Mouse (Mus musculus): ENCODE results near the gene Zfp382. TPM values are rescaled to one million over a fixed set of nuclear protein-coding genes. Genes with fewer than 3 reads are reported as not detected.
"Not testable (repeated sequence)": the region's sequence is repeated elsewhere in the genome, so short reads cannot be mapped to it uniquely, and the experiment has no call there.

Gene Zfp382
- 5.1 and 6.8 TPM in 2 replicates for total RNA-seq (2017)

DNA sequence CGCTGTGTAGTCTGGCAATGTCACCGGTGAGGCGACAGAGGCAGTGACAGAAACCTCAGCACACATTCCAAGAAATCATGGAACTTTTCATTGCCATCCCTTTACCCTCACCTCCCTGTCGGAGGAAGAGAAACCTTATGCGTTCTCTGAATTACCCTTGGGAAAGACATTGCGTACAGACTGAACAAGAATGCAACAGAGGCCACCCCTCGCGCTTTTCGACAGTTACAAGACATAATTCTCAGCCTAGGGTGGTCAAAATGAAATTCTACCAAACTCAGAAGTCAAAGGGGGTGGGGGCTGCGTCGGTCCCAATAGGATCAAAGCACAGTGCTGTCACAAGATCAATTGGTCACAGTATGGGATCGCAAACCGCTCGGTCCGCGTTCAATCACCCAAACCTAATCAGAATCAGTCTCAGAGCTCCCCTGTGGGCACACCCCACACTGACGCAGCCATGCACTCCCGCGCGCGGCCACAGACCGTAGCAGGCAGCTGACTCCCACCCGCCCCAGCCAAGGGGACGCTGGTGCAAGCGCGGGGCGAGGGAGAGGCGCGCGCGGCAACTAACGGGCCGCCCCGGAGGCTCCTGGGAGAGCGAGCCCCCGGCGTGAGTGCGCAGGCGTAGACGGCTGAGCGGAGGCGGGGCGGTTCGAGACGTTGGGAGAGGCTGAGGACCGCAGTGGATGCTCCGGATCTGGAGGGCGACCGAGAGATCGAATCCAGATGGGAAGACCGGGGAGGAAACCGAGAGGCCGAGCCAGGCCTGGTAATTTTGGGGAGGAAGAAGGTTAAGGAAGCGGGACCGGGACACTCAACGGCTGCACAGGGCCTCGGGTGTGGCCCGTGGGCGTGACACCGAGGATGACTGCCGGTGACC is at the start of gene Zfp382:
Gene Zfp382, plus strand, starts transcription at position 635 of the 880 bp plus-strand sequence.
- peak; percentile 95 for ATAC-seq (replicated peaks; ENCODE audit: low read depth, poor library complexity, severe bottlenecking)

DNA sequence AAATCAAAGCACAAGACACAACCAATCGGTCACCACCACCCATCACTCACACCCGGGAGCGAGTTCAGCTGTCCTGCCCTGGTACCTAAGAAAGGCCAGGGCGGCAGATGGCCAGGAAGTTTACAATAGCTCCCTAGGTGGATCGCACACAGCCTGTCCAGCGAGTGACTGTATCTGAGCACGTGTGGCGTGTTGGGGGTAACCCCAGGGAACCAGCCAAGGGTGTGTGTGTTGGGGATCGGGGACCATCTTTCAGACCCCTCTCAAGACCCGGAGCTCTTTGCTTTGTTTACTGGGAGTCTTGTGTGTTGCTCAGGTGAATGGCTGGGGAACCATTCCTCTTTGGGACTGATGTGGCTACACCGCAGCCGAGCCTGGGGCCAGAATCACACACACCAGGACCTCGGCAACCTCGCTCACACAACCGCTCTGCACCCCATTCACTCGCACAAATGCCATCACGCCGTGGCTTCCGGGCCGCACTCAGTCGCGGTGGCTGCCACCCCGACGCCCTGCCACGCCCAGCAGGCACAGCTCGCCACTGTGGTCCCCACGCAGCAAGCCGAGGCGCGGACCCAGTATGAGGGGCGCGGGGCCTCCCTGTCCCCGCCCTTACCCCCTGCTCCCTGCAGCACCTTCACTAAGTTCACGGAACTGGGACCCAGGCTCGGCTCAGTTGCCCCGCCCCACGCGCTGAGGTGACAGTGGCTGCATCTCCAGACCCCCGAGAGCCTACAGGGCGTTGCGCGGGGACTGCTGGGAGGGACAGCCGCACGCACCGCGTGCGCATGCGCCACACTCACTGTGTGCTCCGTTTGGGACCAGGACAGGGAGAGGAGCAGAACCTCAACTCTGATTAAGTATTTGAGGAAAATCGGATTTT is 49.4 kb upstream of the Zfp382 start, which contains the start of gene Zfp82:
Gene Zfp82, minus strand, starts transcription at position 755 of the 883 bp plus-strand sequence.
- ATAC-seq (replicated peaks; ENCODE audit: low read depth, poor library complexity, severe bottlenecking): peak; percentile 96

DNA sequence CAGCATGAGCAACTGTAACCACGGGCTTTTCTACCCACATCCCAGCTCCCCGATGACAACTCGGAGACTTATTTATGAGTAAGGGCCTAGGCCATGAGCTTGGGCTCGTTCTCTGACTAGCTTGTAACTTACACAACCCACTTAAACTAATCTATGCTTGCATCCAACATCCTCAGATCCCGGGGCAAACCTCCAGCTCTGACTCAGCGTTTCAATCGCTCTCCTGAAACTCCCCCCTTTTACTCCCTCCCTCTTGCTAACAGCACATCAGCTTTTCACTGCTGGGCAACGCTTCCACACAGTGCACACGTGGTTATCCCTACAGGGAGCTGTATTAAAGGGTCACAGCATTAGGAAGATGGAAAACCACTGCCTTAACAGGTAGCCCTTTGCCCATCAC is 35.2 kb upstream of the Zfp382 start:
- no peak for ATAC-seq (replicated peaks; ENCODE audit: low read depth, poor library complexity, severe bottlenecking)

DNA sequence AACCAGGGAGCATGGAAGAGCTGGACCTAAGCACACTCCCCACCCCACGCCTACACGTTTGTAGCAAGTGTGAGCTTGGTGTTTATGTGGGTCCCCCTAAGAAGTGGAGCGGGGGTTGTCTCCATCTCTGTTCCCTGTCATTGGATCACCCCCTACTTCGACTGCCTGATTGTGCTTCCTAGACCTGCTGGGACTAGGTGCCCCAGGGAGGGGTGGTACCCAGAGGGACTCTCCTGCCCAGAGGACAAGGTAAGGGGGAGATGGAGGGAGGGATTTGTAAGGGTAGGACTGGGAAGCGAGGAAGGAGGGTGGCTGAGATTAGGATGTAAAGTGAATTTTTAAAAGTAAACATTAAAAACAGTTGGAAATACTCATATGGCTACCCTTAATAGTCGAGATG is 32.3 kb upstream of the Zfp382 start:
- ATAC-seq (replicated peaks; ENCODE audit: low read depth, poor library complexity, severe bottlenecking): no peak

DNA sequence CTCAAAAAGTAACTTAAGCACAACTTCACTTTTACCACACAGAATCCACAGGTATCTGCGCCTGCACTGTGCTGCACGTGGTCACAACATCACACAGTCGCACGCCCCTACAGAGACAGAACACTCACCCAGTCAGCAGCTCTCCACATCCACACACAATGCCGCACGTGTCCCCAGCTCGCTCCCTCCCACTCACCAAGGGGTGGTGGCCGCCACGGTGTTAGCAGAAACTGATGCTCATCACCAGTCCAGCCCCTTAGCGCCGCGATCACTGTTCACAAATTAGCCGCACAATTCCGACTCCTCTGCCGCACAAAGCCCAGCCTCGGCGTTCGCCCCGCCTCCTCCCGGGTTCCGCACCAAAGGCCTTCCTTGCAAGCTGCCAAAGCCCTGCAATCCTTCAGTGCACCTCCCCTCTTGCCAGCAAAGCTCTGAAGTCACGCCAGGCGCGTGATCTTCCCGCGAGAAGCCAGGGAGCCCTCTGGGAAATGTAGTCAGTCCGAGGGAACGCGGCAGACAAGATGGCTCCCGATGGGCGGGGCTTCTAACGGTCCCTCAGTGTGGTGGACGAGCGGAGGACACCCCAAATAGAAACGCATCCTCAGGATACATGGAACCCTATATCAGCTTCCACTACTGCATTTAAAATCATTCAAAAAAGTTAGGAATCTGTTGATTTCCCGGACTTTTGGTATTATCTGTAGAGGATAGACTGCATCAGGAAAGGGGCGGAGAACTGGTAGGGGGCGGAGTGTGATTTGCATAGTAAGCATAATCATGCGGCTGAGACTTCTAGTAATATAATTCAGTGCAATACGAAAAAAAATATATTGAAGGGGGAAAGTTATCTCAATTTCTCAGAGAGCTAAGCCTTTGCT is 31.4 kb upstream of the Zfp382 start, which contains the start of the genes Gm26920 and Zfp566:
Gene Gm26920, minus strand, starts transcription at position 319 of the 878 bp plus-strand sequence.
Gene Zfp566, minus strand, starts transcription at position 436 of the 878 bp plus-strand sequence.
- ATAC-seq (replicated peaks; ENCODE audit: low read depth, poor library complexity, severe bottlenecking): peak; percentile 84

DNA sequence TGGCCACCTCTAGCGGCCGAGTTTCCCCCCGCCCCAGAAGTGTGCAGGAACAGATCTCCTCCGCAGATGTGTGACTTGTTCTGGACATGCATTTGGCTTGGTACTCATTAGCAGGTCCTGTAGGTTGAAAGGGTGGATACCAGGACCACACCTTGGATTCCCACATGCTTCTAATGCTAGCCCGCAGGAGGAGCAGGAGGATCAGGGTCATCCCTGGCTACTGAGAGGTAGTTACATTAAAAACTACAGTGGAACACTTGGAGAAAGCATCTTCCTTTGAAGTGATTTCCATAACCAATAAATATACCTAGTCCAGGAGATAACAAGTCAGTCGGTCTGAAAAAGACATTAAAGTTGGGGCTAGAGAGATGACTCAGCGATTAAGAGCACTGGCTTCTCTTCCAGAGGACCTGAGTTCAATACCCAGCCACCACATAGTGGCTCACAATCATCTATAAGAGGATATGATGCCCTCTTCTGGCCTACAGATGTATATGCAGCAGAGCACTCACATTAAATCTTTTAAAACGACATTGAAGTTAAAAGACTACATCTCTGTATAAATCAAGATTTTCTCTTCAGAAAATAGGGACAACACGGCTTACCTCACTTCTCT is 30.7 kb upstream of the Zfp382 start:
- no peak for ATAC-seq (replicated peaks; ENCODE audit: low read depth, poor library complexity, severe bottlenecking)

DNA sequence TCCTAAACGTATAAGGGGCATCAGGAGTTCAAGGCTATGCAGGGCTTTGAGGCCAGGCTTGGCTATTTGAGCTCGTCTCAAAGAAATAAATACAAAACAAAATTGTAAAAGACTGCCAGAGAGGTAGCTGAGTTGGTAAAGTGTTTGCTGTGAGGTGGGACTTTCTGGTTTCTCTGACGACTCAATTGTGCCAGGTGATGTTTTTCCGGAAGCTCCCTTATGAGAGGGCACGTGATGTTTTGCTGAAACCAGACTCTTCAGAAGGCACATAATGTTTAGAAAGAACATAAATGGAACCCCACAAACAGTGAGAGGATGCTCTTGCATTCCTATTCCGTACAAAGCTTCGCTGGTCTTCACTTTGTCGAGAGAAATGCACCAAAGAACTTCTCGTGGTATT is 29.1 kb upstream of the Zfp382 start:
- no peak for ATAC-seq (replicated peaks; ENCODE audit: low read depth, poor library complexity, severe bottlenecking)

DNA sequence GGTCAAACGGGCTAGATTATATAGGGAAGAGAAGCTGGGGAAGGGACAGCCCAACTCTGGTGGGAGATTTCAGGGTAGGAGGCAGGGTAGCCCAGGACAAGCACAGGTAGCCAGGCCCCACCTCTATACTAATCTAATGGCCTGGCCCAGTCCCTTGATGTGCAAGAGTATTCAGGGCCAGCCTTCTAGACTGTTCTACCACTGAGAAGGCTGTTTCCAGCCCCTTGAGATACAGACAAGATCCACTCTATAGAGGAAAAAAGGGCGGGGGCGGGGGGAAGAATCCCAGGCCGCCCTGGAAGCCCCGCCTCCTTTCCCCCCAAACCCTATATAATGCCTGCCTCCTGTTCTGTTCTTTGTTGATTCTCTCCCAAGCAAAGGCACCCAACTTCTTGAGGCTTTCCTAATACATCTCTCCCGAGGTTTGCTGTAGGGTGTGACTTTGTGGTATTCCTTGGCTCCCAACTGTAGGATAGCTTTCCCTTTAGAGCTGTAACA is 27.8 kb upstream of the Zfp382 start:
- ATAC-seq (replicated peaks; ENCODE audit: low read depth, poor library complexity, severe bottlenecking): no peak

DNA sequence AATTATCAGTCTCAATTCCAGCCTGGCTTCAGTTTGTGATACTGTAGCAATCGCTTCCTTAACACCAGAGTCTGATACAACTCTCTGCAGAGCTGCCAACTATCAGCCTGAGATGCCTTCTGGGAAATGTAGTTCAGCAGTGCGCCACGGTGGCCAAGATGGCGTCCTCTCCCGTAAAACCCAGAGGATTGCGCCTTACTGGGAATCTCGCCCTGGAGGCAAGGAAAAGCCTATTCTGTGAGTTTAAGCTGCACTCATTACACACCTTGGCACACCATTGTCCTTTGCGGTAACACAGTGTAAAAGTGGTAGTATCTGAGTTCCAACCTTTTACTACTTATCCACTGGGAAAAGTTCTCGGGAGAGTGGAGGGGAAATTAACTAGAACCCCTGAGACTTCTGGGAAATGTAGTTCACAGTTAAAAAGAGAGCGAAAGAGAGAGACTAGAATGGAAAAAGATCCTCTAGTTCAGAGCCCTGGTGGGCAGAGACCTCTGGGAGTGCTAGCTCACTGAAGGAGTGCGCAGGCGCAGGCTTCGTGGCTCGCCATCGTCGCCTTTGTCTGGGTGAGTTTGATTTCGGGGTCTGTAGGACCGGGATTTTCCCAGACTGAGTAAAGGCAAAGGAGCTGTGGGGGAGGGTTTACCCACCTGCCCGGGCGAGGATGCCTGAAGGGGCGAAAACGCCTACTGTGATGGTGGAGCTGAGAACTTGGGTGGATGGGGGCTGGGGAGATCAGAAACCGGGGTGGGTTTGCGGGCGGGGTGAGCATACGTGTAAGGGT is 26.9 kb upstream of the Zfp382 start, which contains the start of gene Zfp260:
Gene Zfp260, plus strand, starts transcription at position 132 of the 784 bp plus-strand sequence.
- peak; percentile 70 for ATAC-seq (replicated peaks; ENCODE audit: low read depth, poor library complexity, severe bottlenecking)

DNA sequence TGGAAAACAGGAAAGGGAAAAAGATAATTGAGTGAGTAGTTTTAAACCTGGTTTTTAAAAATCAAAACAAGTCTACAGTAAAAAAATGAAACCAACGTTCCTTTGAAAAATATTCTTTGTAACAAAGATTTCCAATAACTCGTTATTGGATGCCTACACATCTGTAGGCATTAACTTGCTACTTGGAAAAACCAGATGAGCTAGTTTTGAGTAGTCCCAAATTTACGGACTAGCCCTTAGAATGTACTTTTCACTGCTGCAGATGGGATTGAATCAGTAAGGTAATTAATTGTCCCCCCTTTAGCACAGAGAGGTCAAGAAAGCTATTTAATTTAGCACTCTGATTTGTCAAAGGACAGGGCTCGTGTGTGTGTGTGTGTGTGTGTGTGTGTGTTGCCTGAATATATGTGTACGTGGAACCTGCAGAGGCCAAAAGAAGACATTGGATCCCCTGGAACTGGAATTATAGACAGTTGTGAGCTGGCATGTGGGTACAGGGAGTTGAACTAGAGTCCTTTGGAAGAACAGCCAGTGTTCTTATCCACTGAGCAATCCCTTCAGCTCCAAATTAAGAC is 26.1 kb upstream of the Zfp382 start:
- ATAC-seq (replicated peaks; ENCODE audit: low read depth, poor library complexity, severe bottlenecking): no peak

DNA sequence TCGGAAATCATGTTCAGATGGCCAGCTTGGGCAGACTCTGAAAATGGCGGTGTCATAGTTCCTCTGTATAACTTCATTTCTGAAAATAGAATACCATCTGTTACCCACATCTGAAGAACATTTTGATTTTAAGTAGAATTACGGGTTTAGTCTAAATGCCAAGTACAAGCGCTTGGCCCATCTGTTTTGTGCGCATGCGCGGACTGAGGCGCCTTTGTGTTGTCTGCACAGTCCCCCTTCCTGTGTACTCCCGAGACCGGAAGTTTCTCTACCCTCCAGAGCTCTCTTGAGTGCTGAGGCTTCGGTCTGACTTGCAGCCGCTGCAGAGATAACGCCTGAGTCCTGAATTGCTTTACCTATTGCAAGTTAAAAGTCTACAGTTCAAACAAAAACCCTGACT is 22.4 kb upstream of the Zfp382 start:
- no peak for ATAC-seq (replicated peaks; ENCODE audit: low read depth, poor library complexity, severe bottlenecking)

DNA sequence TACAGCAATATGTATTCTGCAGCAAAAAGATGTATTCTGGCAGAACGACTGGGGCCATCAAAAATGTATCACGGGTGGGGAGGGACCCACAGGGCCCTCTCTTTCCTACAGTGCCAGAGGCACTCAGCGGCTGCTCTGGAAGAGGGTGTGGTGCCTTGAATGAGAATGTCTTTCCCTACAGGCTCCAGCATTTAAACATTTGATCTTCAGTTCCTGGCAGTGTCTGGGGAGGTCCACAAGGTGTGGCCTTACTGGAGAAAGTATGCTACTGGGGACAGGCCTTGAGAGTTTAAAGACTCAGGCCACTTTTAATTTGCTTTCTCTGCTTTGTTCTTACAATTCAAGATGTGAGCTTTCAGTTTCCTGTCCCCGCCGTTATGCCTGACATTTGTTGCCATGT is 5.7 kb upstream of the Zfp382 start:
- no peak for ATAC-seq (replicated peaks; ENCODE audit: low read depth, poor library complexity, severe bottlenecking)

DNA sequence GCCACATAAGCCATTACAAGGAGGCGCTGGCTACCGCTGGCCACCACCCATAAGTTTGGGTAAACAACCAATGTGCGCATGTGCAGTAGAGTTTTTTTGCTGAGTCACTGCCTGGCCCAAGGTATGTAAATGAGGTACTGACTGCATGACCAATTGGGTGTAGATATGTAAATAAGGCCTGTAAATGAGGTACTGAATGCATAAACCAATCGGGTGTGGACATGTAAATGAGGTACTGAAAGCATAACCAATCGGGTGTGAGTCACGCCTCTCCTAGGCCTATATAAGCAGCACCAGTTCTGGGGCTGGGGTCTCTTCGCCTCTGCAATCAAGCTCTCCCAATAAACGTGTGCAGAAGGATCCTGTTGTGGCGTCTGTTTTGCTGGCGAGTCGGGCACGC is 3.8 kb upstream of the Zfp382 start:
- not testable (repeated sequence) for ATAC-seq (replicated peaks; ENCODE audit: low read depth, poor library complexity, severe bottlenecking)

DNA sequence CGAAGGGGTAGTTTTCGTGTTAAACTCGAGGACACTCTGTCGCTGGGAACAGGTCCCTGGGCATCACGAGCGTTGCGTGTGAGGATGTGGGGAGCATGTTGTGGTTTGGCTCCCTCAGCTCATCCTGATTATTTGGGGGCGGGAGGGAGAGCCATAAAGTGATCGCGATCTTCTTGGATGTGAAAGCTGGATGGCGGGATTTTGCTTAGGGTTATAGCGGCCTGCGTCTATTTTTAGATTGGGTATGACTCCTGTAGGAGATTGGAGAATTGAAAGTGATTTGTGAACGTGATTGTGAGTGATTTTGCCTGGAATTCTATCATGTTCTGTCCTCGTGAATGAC is 417 bp downstream of the Zfp382 start:
- no peak for ATAC-seq (replicated peaks; ENCODE audit: low read depth, poor library complexity, severe bottlenecking)

DNA sequence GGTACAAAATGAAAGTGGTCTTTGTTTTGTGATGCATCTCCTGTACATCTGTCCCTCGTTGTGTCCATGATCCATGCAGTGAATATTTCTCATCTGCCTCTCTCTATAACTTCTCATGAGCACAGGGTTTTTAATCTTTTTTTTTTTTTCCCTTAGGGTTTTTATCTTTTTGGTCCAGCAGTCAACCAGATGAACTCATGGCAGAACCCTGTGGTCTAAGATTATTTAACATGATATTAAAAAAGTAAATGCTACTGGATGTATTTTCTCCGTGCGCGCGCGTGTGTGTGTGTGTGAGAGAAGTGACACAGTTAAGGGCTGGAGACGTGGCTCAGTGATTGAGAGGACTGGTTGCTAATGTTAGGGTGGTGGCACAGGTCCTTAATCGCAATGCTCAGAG is 8.2 kb downstream of the Zfp382 start:
- no peak for ATAC-seq (replicated peaks; ENCODE audit: low read depth, poor library complexity, severe bottlenecking)

DNA sequence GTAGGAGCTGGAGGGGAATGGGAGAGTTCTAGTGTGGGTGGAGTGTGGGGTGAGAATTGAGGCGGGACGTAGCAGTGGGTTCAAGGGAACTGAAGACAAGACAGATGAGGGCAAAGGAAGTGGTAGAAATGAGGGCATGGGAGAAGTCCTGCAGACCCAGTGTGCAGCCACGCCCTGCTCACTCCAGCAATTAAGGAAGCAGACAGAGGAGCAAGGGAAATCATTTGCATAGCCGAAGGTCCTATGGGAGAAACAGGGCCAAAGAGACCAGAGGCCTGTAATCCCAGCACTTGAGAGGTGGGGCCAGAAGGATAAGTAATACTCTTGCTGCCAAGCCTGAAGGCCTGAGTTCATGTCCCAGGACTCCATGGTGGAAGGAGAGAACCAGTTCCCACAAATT is 10.7 kb downstream of the Zfp382 start:
- no peak for ATAC-seq (replicated peaks; ENCODE audit: low read depth, poor library complexity, severe bottlenecking)

DNA sequence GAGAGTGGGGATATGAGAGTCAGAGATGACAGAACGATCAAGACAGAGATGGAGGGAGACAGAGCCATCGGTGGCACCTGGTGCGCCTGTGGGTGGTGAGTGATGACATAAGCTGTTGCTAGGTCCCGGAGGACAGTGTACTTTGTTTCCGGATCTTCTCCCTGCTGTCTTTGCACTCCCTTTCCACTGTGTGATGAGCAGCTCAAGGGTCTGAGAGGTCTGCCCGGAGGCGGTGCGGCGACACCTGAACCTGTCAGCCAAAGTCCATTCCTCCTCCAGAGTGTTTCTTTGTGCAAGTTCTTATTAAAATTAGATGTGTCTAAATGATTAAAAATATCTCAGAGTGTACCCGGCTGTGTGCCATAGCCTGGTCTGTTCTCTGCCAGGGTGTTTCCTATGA is 15.1 kb downstream of the Zfp382 start:
- no peak for ATAC-seq (replicated peaks; ENCODE audit: low read depth, poor library complexity, severe bottlenecking)

DNA sequence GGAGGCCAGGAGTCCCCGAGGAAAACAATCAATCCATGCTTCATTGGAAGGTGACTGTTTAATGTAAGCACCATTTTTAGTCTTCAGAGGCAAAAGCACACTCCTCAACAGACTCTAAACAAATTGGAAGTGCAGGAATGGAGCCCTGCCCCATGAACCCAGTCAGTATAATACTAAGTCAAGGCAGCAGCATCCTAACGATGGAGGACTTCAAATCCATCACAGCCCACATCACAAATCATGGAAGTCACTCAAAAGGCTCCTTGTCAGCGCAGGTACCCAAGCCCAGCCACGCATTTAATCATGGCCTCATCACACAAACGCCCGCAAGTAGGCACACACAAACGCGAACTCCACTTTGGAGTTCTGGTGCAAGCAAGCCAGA is 21.4 kb downstream of the Zfp382 start:
- no peak for ATAC-seq (replicated peaks; ENCODE audit: low read depth, poor library complexity, severe bottlenecking)

All from common myeloid progenitor, adult 5-6 weeks (primary cell).